Mouse (Mus musculus): ENCODE data around the gene Supt20.

- TF ChIP-seq POLR2A (IDR thresholded peaks at IDR 0.05; ENCODE audit: insufficient read depth, low read depth, low read length) (no peak), CTCF (IDR thresholded peaks at IDR 0.05; ENCODE audit: insufficient read depth, low read depth, low read length) (no peak)
Observed at GRCm38 (mm10) chr3:54737317-54737716, 44.7 kb downstream of the Supt20 start.
